Mouse (Mus musculus) kidney, adult 11 months (tissue): ENCODE results near the gene Ntrk2.

Experiments
- DNase-seq: peaks from one replicate; pipeline ENCODE4 v3.0.0; 2022

Ntrk2 gene

DNA sequence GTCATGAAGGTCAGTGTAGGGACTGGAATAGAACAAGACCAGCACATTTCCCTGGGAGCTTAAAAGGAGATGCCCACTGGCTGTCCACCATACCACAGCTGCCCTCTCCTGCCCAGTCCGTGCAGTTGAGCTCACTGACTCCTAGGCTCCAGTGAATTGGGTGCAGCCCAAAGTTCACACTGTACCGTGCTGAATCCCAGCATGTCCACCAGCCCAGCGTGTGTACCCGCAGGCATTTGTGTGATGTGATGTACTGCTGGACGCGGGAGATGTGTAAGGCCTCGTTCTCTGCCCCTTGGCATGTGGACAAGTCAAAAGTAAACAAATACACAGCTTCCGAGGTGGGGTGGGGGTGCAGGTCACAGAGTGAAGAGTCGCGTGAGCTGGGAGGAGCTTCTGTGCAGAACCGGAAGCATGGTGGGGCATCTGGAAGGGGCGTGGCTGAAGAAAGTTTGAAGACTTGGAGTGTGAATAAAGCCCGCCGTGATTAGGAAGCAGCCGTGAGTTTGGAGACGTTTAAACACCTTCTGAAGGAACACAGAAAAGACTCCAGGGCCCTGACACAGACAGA, 121.4 kb downstream of the Ntrk2 start:
- DNase-seq = no peak

DNA sequence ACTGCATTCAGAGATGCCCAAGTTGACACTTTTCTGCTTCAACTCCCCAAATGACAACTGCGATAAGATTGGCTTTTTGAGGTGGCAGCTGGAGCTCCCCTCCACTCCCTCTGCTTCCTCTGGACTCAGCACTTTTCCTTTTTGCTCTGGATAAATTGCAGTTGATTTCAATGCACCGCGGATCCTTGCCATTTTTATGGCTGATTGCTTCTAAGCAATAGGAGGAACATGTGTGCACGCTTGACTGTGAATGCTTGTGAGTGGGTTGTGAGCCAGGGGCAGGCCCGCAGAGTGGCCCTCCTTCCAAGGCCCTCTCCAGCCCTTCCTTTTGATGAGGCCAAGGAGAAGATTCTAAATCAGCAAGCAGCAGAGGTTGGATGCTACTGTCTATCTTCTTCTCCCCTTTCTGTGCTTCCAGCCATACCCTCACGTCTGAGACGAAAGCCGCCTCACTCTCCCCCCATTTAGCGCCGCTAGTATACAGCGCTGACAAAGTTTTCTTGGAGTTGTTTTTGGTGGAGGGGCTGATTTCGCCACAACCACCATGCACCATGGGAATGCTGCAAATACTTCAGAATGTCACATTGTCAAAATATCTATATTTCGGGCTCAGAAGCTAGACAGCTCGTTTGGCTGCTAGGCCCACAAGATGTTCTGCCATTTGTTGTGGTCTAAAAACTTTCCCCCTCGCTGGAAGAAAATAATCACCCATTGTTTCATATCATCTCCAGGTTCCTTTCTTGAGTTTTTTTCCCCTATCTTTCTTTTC, 122.5 kb downstream of the Ntrk2 start:
- no peak for DNase-seq

- DNase-seq = no peak
These were observed 123.8 kb downstream of the Ntrk2 start for GRCm38 (mm10) chr13:58930161-58930560.

DNA sequence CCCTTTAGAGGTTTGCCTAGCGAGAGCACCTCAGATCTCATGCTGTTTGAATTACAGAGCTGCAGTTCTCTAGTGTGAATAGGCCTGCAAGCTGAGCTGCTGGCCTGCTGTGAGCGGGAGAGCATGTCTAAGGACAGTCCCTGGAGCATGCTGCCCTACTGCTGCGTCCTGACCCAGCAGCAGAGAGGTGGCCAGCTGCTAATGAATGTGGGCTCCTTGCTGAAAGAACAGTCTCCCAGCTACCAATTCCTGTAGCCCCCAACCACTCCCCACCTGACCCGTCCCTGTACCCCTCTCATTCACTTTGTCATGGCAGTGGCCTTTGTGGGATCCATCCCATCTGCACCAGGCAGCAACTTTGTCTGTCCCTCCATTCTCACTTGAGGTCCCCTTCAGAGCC, 126.8 kb downstream of the Ntrk2 start:
- no peak for DNase-seq

- DNase-seq = no peak
These were observed 128.3 kb downstream of the Ntrk2 start for GRCm38 (mm10) chr13:58934576-58935110.

DNA sequence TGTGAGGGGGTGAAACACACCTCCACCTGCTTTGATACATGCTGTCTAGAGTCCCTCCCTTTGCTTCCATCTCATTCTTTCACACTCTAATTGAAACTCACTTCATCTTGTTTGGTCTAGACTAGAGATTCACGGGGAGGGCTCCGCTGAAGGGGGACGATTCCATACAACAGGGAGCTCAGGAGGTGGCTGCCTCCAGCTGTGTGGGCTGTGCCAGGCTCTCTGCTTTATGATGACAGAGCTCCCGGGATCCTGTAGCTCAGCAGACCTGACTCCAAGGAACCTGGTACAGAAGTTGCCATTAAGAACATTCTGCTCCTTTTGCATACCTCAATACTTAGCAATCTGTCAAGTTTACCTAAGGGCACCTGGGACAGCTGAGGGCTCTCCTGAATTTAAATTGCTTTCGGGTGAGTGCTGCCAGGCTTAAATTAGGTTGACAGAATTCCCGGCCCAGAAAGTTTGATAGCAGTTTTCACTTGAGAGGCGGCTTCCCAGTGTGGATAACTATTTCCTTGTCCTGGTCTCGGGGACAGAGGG, 129.7 kb downstream of the Ntrk2 start:
- no peak for DNase-seq

GRCm38 (mm10) chr13:58937884-58938283, 131.5 kb downstream of the Ntrk2 start:
- no peak for DNase-seq

- peak; percentile 17 for DNase-seq
These were observed 132.1 kb downstream of the Ntrk2 start for GRCm38 (mm10) chr13:58938464-58938863.

GRCm38 (mm10) chr13:58940208-58940607, 133.8 kb downstream of the Ntrk2 start:
- DNase-seq = no peak

DNA sequence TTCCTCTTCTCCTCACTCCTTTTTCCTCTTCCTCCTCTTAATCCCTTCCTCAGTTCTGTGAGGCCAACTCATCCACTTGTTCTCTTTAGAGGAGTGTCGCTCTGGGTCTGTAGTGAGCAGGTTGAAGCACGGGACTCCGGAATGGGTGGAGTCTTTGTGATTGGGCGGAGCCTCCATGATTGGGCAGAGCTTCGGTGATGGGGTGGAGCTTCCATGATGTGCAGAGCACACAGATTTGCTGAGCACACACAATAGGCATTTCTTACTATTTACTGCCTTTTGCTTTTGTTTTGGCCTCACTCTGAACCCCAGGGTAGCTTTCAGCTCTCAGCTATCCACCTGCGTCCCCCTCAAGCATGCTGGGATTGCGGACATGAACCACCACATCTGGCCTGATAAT, 134.4 kb downstream of the Ntrk2 start:
- DNase-seq = no peak

GRCm38 (mm10) chr13:58945781-58946180, 139.4 kb downstream of the Ntrk2 start:
- DNase-seq = no peak

- DNase-seq = no peak
These were observed 140.2 kb downstream of the Ntrk2 start for GRCm38 (mm10) chr13:58946589-58946988.

DNA sequence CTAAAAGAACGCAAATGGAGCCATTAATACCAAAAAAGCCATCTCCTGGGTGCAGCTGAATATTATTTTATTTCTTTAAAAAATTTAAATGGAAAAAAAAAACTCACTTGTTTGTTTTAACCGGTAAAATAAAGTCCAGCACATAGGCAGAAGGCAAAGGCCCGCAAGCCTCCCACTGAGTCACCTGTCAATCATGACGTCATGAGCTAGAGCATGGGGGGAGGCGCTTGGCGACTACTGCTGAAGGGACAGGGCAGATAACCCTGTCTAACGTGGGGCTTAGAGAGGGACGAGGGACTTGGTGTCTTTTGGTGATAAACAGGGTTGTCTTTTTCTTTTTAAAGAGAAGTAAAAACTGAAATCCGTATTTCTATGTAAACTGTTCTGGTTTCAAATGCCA, 140.7 kb downstream of the Ntrk2 start:
- DNase-seq = no peak

- DNase-seq = no peak
These were observed 148.0 kb downstream of the Ntrk2 start for GRCm38 (mm10) chr13:58954331-58954730.

GRCm38 (mm10) chr13:58954764-58955163, 148.4 kb downstream of the Ntrk2 start:
- no peak for DNase-seq

- DNase-seq = no peak
These were observed 148.9 kb downstream of the Ntrk2 start for GRCm38 (mm10) chr13:58955237-58955777.

DNA sequence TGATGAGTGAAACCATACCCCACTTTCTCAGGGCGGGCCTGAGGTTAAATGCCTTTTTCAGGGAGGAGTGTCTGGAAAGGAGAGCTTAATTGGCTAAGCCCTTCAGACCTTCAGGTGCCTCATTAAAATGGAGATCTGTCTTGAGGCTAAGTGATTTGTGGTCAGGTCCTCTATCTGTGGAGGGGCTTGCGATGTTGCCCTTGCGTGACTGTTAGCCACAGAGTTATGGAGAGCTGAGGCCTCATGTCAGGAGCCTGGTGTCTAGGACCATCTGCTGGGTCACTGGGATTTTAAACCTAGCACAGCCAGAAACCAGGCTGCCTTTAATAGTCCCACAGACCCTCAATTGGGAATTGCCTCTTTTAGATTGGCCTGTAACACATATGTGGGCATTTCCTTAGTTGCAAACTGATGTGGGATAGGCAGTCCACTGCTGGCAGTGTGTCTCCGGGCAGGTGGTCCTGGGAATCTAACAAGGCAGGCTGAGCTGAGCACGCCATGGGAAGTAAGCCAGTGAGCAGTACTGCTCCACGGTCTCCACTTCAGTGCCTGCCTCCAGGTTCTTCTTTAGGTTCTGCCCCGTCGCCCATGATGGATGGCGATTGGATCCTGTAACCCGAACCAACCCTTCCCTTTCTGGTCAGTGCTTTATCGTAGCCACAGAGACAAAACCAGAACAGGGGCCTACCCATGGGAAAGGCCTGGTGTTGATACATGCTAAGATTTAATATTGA, 152.0 kb downstream of the Ntrk2 start:
- no peak for DNase-seq

GRCm38 (mm10) chr13:58960321-58960720, 154.0 kb downstream of the Ntrk2 start:
- DNase-seq = no peak

DNA sequence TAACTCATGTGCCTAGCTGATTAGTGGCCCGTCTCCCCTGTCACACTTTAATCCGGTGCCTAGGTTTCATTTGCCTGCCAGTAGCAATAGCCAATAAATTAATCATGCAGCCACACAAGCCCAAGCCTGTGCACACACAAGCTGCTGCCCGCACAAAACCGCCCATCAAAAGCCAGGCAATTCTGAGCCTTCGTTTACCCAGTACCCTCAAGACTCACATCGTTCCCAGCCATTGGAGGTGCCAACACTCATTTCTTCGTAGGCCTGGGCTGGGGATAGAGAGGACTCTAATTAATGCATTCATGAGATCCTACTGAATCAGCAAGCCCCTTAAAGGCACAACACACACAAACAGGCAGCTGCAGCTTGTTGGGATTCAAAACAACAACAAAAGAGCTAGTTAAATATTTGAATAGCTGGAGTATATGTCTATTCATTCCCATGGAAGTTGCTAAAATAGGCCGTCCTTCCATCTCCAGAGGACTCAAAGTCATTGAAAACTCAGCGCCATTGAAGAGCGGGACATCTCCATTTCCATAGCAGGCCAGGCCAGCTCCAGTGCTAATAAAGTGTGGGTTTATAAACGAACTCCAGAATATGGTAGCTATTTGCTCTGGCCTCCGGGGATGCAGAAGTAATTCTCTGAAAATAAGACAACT, 158.5 kb downstream of the Ntrk2 start:
- DNase-seq = no peak

DNA sequence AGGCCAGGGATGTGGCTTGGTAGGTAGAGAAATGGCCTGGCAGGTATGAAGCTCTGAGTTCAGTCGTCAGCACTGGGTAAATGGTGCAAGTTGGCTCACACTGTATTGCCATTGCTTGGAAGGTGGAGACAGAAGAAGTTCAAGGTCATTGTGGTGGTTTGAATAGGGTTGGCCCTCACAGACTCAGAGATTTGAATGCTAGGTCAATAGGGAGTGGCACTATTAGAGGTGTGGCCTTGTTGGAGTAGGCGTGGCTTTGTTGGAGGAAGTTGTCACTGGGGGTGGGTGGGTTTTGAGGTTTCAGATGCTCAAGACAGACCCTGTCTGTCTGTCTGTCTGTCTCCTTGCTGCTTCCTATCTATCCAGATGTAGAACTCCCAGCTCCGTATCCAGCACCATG, 159.5 kb downstream of the Ntrk2 start:
- DNase-seq = no peak

DNA sequence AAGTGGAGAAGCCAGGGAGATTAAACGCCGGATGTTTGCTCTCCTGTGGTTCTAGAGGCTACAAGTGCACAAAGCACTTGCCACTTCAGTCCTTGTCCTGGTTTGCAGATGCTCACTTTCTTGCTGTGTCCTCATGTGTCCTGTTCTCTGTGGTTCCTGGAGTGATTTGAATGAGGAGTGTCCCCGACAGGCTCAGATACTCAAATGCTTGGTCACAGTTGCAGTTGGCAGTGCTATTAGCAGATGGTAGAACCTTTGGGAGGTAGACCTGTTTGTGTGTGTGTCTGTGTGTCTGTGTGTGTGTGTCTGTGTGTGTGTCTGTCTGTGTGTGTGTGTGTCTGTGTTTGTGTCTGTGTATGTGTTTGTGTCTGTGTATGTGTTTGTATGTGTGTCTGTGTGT, 160.1 kb downstream of the Ntrk2 start:
- no peak for DNase-seq

DNA sequence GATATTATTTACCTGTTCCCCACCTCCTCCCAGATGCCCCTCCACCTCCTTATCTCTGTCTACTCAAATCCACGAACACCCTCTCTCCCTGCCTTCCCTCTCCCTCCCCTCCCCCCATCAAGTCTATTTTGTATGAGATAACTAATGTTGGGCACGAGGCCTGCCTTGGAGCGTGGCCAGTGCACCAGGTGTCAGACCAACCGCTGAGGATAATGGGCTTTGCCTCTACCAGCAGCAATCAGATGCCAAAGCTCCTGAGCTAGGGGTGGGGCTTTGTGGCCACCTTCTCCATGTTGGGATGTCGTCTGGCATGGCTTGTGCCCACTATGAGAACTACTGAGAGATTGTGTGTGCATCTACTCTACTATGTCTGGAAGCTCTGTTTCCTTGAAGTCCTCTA, 161.8 kb downstream of the Ntrk2 start:
- DNase-seq = no peak

- no peak for DNase-seq
These were observed 165.1 kb downstream of the Ntrk2 start for GRCm38 (mm10) chr13:58971449-58971903.
